18 mouse cellular contexts compared by ENCODE assay signal in the genomic region with DNA sequence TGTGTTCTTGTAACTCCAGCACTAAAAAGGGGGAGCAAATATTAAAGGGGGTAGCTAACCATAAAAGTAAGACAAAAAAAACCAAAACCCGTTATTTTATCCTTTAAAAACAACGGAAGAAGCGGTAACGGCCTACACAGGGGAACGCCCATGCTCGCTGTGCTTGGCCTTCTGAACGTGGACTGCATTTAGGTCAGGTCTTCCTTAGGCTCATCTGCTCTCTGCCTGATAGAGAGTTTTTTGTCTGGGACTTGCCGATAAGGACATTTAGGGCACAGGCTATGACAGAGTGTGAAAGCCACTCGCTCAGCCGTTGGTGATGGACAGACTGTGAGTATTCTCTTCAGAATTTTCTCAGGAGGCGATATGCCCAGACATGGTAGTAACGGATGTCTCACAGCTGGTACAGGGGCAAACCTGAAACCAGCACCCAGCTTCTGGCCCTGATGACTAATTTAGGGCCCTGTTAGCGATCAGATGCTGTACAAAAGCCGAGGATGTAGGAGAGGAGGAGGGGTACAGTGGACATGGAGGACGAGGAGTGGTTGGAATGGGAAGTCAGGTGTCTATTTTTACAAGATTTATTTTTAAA. TPM values are rescaled to one million over a fixed set of nuclear protein-coding genes. Genes with fewer than 3 reads are reported as not detected.
DNase-seq lines count a peak whose midpoint lies in the region; ATAC-seq lines count a peak whose summit lies in the region.
"Had no signal": no experiment of that assay in that cellular context is flagged by ENCODE, and none has a peak within 500 bp of the region (broad histone marks: within the 10 kb centered on the region; RNA-seq: fewer than 3 reads in every experiment).

No protein-coding gene starts in this region.

- no peak for ATAC-seq in megakaryocyte, adult 5-6 weeks (ENCODE audit: poor library complexity, severe bottlenecking)
- ATAC-seq in liver, embryonic 11.5 days (replicated peaks; ENCODE audit: low FRiP score), result peak; percentile 96
- ATAC-seq in forebrain, embryonic 12.5 days (ENCODE audit: low FRiP score), result no peak

- intact Hi-C loops in heart, postnatal 25 days (cut with DNase I), result no loop called here

- H3K4me3 ChIP-seq in megakaryocyte, embryonic 14.5 days (replicated peaks), result peak overlapping the region; percentile 81
- H3K4me3 ChIP-seq in liver, embryonic 11.5 days (ENCODE audit: low read depth, low read length), result peak overlapping the region; percentile 34
- H3K4me3 ChIP-seq in forebrain, embryonic 12.5 days (replicated peaks), result no peak overlapping the region

- peak overlapping the region; percentile 58 for H3K4me2 ChIP-seq in liver, embryonic 11.5 days
- no peak overlapping the region for H3K4me2 ChIP-seq in forebrain, embryonic 12.5 days
- H3K4me2 ChIP-seq: midbrain, embryonic 11.5 days had no signal

- peaks cover 4% of the 10 kb centered on the region for H3K36me3 ChIP-seq in megakaryocyte, embryonic 14.5 days (replicated peaks; ENCODE audit: low read length)
- H3K36me3 ChIP-seq in liver, embryonic 11.5 days (ENCODE audit: control insufficient read depth, insufficient read depth, low read length), result no peaks in the 10 kb centered on the region
- H3K36me3 ChIP-seq in forebrain, embryonic 12.5 days (replicated peaks), result no peaks in the 10 kb centered on the region

- H3K27ac ChIP-seq in liver, embryonic 11.5 days (ENCODE audit: low read depth, low read length), result peak overlapping the region; percentile 83
- H3K27ac ChIP-seq in forebrain, embryonic 12.5 days, result no peak overlapping the region

- H3K27me3 ChIP-seq in megakaryocyte, embryonic 14.5 days (replicated peaks), result no peaks in the 10 kb centered on the region
- no peaks in the 10 kb centered on the region for H3K27me3 ChIP-seq in liver, embryonic 11.5 days (replicated peaks; ENCODE audit: control insufficient read depth, insufficient read depth, low read length)
- no peaks in the 10 kb centered on the region; the same call in 1 of the 2 replicates for H3K27me3 ChIP-seq in forebrain, embryonic 12.5 days

- peaks cover 86% of the 10 kb centered on the region for H3K4me1 ChIP-seq in megakaryocyte, embryonic 14.5 days
- H3K4me1 ChIP-seq in liver, embryonic 11.5 days (replicated peaks; ENCODE audit: control insufficient read depth, insufficient read depth, low read length), result peaks cover 66% of the 10 kb centered on the region
- peaks cover 7% of the 10 kb centered on the region for H3K4me1 ChIP-seq in forebrain, embryonic 12.5 days

- peak overlapping the region; percentile 52 for H3K9ac ChIP-seq in liver, embryonic 11.5 days (ENCODE audit: low read depth, low read length)
- H3K9ac ChIP-seq in forebrain, embryonic 12.5 days, result no peak overlapping the region

- no peaks in the 10 kb centered on the region for H3K9me3 ChIP-seq in megakaryocyte, embryonic 14.5 days
- no peaks in the 10 kb centered on the region for H3K9me3 ChIP-seq in liver, embryonic 11.5 days (ENCODE audit: control insufficient read depth, low read length)
- no peaks in the 10 kb centered on the region for H3K9me3 ChIP-seq in forebrain, embryonic 12.5 days

- DNase-seq in heart, adult 11 months, result peak; percentile 87
- DNase-seq in heart, postnatal 25 days (ENCODE audit: low spot score), result no peak
- no peak for DNase-seq in liver, embryonic 11.5 days (ENCODE audit: low spot score)
- no peak for DNase-seq in cerebellum, postnatal 10 days
- no peak for DNase-seq in right cerebral cortex, postnatal 14 days
- DNase-seq: cerebellum, adult 9-11 months; kidney, adult 2 months; layer of hippocampus, adult 9-11 months; right cerebral cortex, postnatal 25 days; thymus, adult 18-20 months had no signal

- WGBS in liver, embryonic 11.5 days, result 49% methylated on average over 15 of the region's 15 CpGs
- 92% methylated on average over 15 of the region's 15 CpGs for WGBS in forebrain, embryonic 12.5 days

RNA-seq across cellular contexts. Expression of a gene that starts 9.8 kb away (rescaled TPM):
- 100 to 1,000 TPM; 481 to 520 TPM for total RNA-seq in heart, postnatal 25 days (2021)
- 2.8 and 5.0 TPM in 2 replicates for polyA plus RNA-seq in megakaryocyte, embryonic 14.5 days (2012; ENCODE audit: insufficient read depth, low replicate concordance)
- 0.38 and 3.9 TPM in 2 replicates for total RNA-seq in megakaryocyte, adult 5-6 weeks (2015)
- 1.8 TPM in 1 of 2 replicates, not detected in the other for total RNA-seq in megakaryocyte, adult 5-6 weeks (2017)
- 14.8 and 15.8 TPM in 2 replicates for polyA plus RNA-seq in liver, embryonic 11.5 days (2014; fragmentation: Nextera tagmentation; extraction: Ambion mirVana)
- polyA plus RNA-seq in forebrain, embryonic 12.5 days (2016; fragmentation: Nextera tagmentation; extraction: Ambion mirVana), result 0.49 and 0.50 TPM in 2 replicates

RNA-seq across cellular contexts. Expression of a gene that starts 25.0 kb away (rescaled TPM):
- total RNA-seq in heart, postnatal 25 days (2021), result not detected
- polyA plus RNA-seq in megakaryocyte, embryonic 14.5 days (2012; ENCODE audit: insufficient read depth, low replicate concordance), result 272 and 1,896 TPM in 2 replicates
- not detected in 2 replicates for total RNA-seq in megakaryocyte, adult 5-6 weeks (2015)
- not detected in 2 replicates for total RNA-seq in megakaryocyte, adult 5-6 weeks (2017)
- polyA plus RNA-seq in liver, embryonic 11.5 days (2014; fragmentation: Nextera tagmentation; extraction: Ambion mirVana), result not detected in 2 replicates
- polyA plus RNA-seq in forebrain, embryonic 12.5 days (2016; fragmentation: Nextera tagmentation; extraction: Ambion mirVana), result not detected in 2 replicates
- total RNA-seq: adrenal gland, postnatal 4 days; gastrocnemius, postnatal 25 days; liver, adult 2 months had no signal
- polyA plus RNA-seq: kidney, adult 2 months; liver, adult 2 months; midbrain, embryonic 11.5 days; neural tube, embryonic 14.5 days had no signal

RNA-seq across cellular contexts. Expression of a gene that starts 25.0 kb away (rescaled TPM):
- 100 to 1,000 TPM; 261 to 277 TPM for total RNA-seq in heart, postnatal 25 days (2021)
- 25.9 and 292 TPM in 2 replicates for polyA plus RNA-seq in megakaryocyte, embryonic 14.5 days (2012; ENCODE audit: insufficient read depth, low replicate concordance)
- total RNA-seq in megakaryocyte, adult 5-6 weeks (2015), result 89.3 and 106 TPM in 2 replicates
- total RNA-seq in megakaryocyte, adult 5-6 weeks (2017), result 210 and 268 TPM in 2 replicates
- 441 and 497 TPM in 2 replicates for polyA plus RNA-seq in liver, embryonic 11.5 days (2014; fragmentation: Nextera tagmentation; extraction: Ambion mirVana)
- 141 and 144 TPM in 2 replicates for polyA plus RNA-seq in forebrain, embryonic 12.5 days (2016; fragmentation: Nextera tagmentation; extraction: Ambion mirVana)

RNA-seq across cellular contexts. Expression of a gene that starts 29.9 kb away (rescaled TPM):
- not detected for total RNA-seq in heart, postnatal 25 days (2021)
- not detected in 2 replicates for polyA plus RNA-seq in megakaryocyte, embryonic 14.5 days (2012; ENCODE audit: insufficient read depth, low replicate concordance)
- not detected in 2 replicates for total RNA-seq in megakaryocyte, adult 5-6 weeks (2015)
- total RNA-seq in megakaryocyte, adult 5-6 weeks (2017), result not detected in 2 replicates
- 0.05 TPM in 1 of 2 replicates, not detected in the other for polyA plus RNA-seq in liver, embryonic 11.5 days (2014; fragmentation: Nextera tagmentation; extraction: Ambion mirVana)
- polyA plus RNA-seq in forebrain, embryonic 12.5 days (2016; fragmentation: Nextera tagmentation; extraction: Ambion mirVana), result 0.56 and 0.60 TPM in 2 replicates
- total RNA-seq: gastrocnemius, postnatal 25 days; liver, adult 2 months had no signal
- polyA plus RNA-seq: liver, adult 2 months had no signal

Comparison
In these comparisons a context has a peak if more than half of its experiments do, and no peak if none do; other contexts are left out.
1. RNA of a gene that starts 25.0 kb away (polyA plus RNA-seq): 272 to 1,896 TPM in megakaryocyte, embryonic 14.5 days; not detected in liver, embryonic 11.5 days and not detected in forebrain, embryonic 12.5 days; every median in the first group is over 100 times any median in the second.